10 mouse cellular contexts compared by ENCODE assay signal in genomic region chr6:52167176-52167575, GRCm38 (mm10). TPM values are rescaled to one million over a fixed set of nuclear protein-coding genes. Genes with fewer than 3 reads are reported as not detected.
DNase-seq lines count a peak whose midpoint lies in the region; ATAC-seq and TF ChIP-seq lines count a peak whose summit lies in the region.
"Had no signal": no experiment of that assay in that cellular context is flagged by ENCODE, and none has a peak within 500 bp of the region (broad histone marks: within the 10 kb centered on the region; RNA-seq: fewer than 3 reads in every experiment).

No protein-coding gene starts in this region.

- no peak for TF ChIP-seq EP300 in liver, postnatal 0 days (IDR thresholded peaks at IDR 0.05; ENCODE audit: low read depth)

- no peak for DNase-seq in kidney, adult 8-10 months
- no peak for DNase-seq in hindbrain, embryonic 11.5 days (ENCODE audit: low spot score)
- no peak for DNase-seq in liver, postnatal 0 days
- no peak for DNase-seq in left cerebral cortex, postnatal 25 days (ENCODE audit: low spot score in 2 of 2)
- no peak for DNase-seq in left cerebral cortex, postnatal 10 days (ENCODE audit: extremely low spot score in 1 of 2, low spot score in 2 of 2)
- no peak for DNase-seq in urinary bladder, postnatal 36 days (ENCODE audit: low spot score in 2 of 2)
- DNase-seq: cerebellum, postnatal 14 days; gastrocnemius, postnatal 10 days had no signal

- peaks cover 15% of the 10 kb centered on the region; the same call in 1 of the 2 replicates for H3K36me3 ChIP-seq in kidney, embryonic 14.5 days (ENCODE audit: control insufficient read depth, insufficient read depth, low read length)
- H3K36me3 ChIP-seq in hindbrain, embryonic 11.5 days (ENCODE audit: control insufficient read depth, insufficient read depth, low read length): no peaks in the 10 kb centered on the region
- H3K36me3 ChIP-seq in liver, postnatal 0 days (replicated peaks; ENCODE audit: insufficient read depth, low read length): no peaks in the 10 kb centered on the region

- peaks cover 88% of the 10 kb centered on the region for H3K4me1 ChIP-seq in kidney, embryonic 14.5 days (ENCODE audit: control insufficient read depth, insufficient read depth, low read length)
- peaks cover 27% of the 10 kb centered on the region for H3K4me1 ChIP-seq in brown adipose tissue, adult 24 weeks (ENCODE audit: control insufficient read depth, insufficient read depth, insufficient read length, low read length)
- peaks cover 5% of the 10 kb centered on the region; the same call in 1 of the 2 replicates for H3K4me1 ChIP-seq in hindbrain, embryonic 11.5 days (replicated peaks; ENCODE audit: control insufficient read depth, insufficient read depth, low read length)
- no peaks in the 10 kb centered on the region for H3K4me1 ChIP-seq in liver, postnatal 0 days (ENCODE audit: insufficient read depth)

- peak overlapping the region; percentile 90 for H3K27ac ChIP-seq in kidney, embryonic 14.5 days (ENCODE audit: low read depth, low read length)
- peak overlapping the region; percentile 43; the same call in 1 of the 2 replicates for H3K27ac ChIP-seq in brown adipose tissue, adult 24 weeks (replicated peaks; ENCODE audit: low read depth, low read length)
- H3K27ac ChIP-seq in hindbrain, embryonic 11.5 days (ENCODE audit: low read depth, low read length): peak overlapping the region; percentile 100
- H3K27ac ChIP-seq in liver, postnatal 0 days (ENCODE audit: low read depth): peak overlapping the region; percentile 3; the same call in 1 of the 2 replicates

- peak overlapping the region; percentile 19; the same call in 1 of the 2 replicates for H3K4me2 ChIP-seq in kidney, embryonic 14.5 days (replicated peaks; ENCODE audit: low read depth, low read length)
- H3K4me2 ChIP-seq in hindbrain, embryonic 11.5 days (replicated peaks; ENCODE audit: low read depth, low read length): peak overlapping the region; percentile 88
- no peak overlapping the region for H3K4me2 ChIP-seq in liver, postnatal 0 days (ENCODE audit: low read depth, low read length)

- no peak for ATAC-seq in kidney, embryonic 14.5 days (ENCODE audit: low FRiP score, low TSS enrichment)
- no peak for ATAC-seq in hindbrain, embryonic 11.5 days (ENCODE audit: low FRiP score)
- ATAC-seq in liver, postnatal 0 days: no peak

- peak overlapping the region; percentile 32; the same call in 1 of the 2 replicates for H3K9ac ChIP-seq in kidney, embryonic 14.5 days (ENCODE audit: low read depth, low read length)
- peak overlapping the region; percentile 98 for H3K9ac ChIP-seq in hindbrain, embryonic 11.5 days (ENCODE audit: low read depth, low read length)
- H3K9ac ChIP-seq in liver, postnatal 0 days (replicated peaks): no peak overlapping the region

- H3K4me3 ChIP-seq in kidney, embryonic 14.5 days (ENCODE audit: low read length): no peak overlapping the region
- peak overlapping the region; percentile 27; the same call in 1 of the 2 replicates for H3K4me3 ChIP-seq in brown adipose tissue, adult 24 weeks (ENCODE audit: insufficient read depth, low read depth, low read length)
- H3K4me3 ChIP-seq in hindbrain, embryonic 11.5 days (ENCODE audit: low read depth, low read length): peak overlapping the region; percentile 76
- H3K4me3 ChIP-seq in liver, postnatal 0 days (ENCODE audit: low read depth, low read length): no peak overlapping the region

- WGBS in kidney, embryonic 14.5 days: 41% methylated on average over 1 of the region's 1 CpGs
- WGBS in hindbrain, embryonic 11.5 days: 0% methylated on average over 1 of the region's 1 CpGs
- 44% methylated on average over 1 of the region's 1 CpGs for WGBS in liver, postnatal 0 days (ENCODE audit: insufficient replicate concordance)

- intact Hi-C loops in left cerebral cortex, postnatal 25 days (cut with DNase I): no loop called here
- intact Hi-C loops in left cerebral cortex, postnatal 10 days (cut with DNase I): loop anchor here (5.0 kb wide), 1 partner anchor 985 kb away; no protein-coding TSS in a partner anchor

- no peaks in the 10 kb centered on the region; the same call in 1 of the 2 replicates for H3K27me3 ChIP-seq in kidney, embryonic 14.5 days (ENCODE audit: control insufficient read depth, insufficient read depth, low read length)
- H3K27me3 ChIP-seq in hindbrain, embryonic 11.5 days (ENCODE audit: control insufficient read depth, insufficient read depth, low read length): peaks cover 34% of the 10 kb centered on the region
- peaks cover 96% of the 10 kb centered on the region for H3K27me3 ChIP-seq in liver, postnatal 0 days (ENCODE audit: insufficient read depth, low read length)

- H3K9me3 ChIP-seq in kidney, embryonic 14.5 days (ENCODE audit: control insufficient read depth, low read length): no peaks in the 10 kb centered on the region
- H3K9me3 ChIP-seq in hindbrain, embryonic 11.5 days (ENCODE audit: control insufficient read depth, low read length): no peaks in the 10 kb centered on the region
- no peaks in the 10 kb centered on the region for H3K9me3 ChIP-seq in liver, postnatal 0 days (ENCODE audit: low read length)

- TF ChIP-seq CTCF in liver, postnatal 0 days (IDR thresholded peaks at IDR 0.05; ENCODE audit: low read depth): no peak

RNA-seq across cellular contexts. Expression of gene Hoxa2, which starts 2.5 kb away (rescaled TPM):
- 4.7 and 5.5 TPM in 2 replicates for polyA plus RNA-seq in kidney, embryonic 14.5 days (2014; fragmentation: Nextera tagmentation; extraction: Ambion mirVana)
- 2.9 TPM in 1 of 2 replicates, not detected in the other for polyA plus RNA-seq in brown adipose tissue, adult 24 weeks (2012; ENCODE audit: insufficient read depth, insufficient read length, missing spikeins)
- 63.7 and 68.1 TPM in 2 replicates for polyA plus RNA-seq in hindbrain, embryonic 11.5 days (2014; fragmentation: Nextera tagmentation; extraction: Ambion mirVana)
- polyA plus RNA-seq in liver, postnatal 0 days (2015; fragmentation: Nextera tagmentation; extraction: Ambion mirVana): 0.39 and 0.63 TPM in 2 replicates
- not detected for total RNA-seq in left cerebral cortex, postnatal 25 days (2021)
- not detected for total RNA-seq in left cerebral cortex, postnatal 10 days (2021)

RNA-seq across cellular contexts. Expression of gene Hoxa1, which starts 9.1 kb away (rescaled TPM):
- polyA plus RNA-seq in kidney, embryonic 14.5 days (2014; fragmentation: Nextera tagmentation; extraction: Ambion mirVana): 0.64 and 1.0 TPM in 2 replicates
- polyA plus RNA-seq in brown adipose tissue, adult 24 weeks (2012; ENCODE audit: insufficient read depth, insufficient read length, missing spikeins): 0.50 and 0.99 TPM in 2 replicates
- polyA plus RNA-seq in hindbrain, embryonic 11.5 days (2014; fragmentation: Nextera tagmentation; extraction: Ambion mirVana): 4.0 and 4.1 TPM in 2 replicates
- polyA plus RNA-seq in liver, postnatal 0 days (2015; fragmentation: Nextera tagmentation; extraction: Ambion mirVana): 0.11 and 0.16 TPM in 2 replicates
- total RNA-seq in left cerebral cortex, postnatal 25 days (2021): not detected
- not detected for total RNA-seq in left cerebral cortex, postnatal 10 days (2021)

RNA-seq across cellular contexts. Expression of gene 5730596B20Rik, which starts 10.1 kb away (rescaled TPM):
- polyA plus RNA-seq in kidney, embryonic 14.5 days (2014; fragmentation: Nextera tagmentation; extraction: Ambion mirVana): 2.7 and 2.9 TPM in 2 replicates
- not detected in 2 replicates for polyA plus RNA-seq in brown adipose tissue, adult 24 weeks (2012; ENCODE audit: insufficient read depth, insufficient read length, missing spikeins)
- 4.9 and 5.4 TPM in 2 replicates for polyA plus RNA-seq in hindbrain, embryonic 11.5 days (2014; fragmentation: Nextera tagmentation; extraction: Ambion mirVana)
- polyA plus RNA-seq in liver, postnatal 0 days (2015; fragmentation: Nextera tagmentation; extraction: Ambion mirVana): not detected in 2 replicates
- not detected for total RNA-seq in left cerebral cortex, postnatal 25 days (2021)
- total RNA-seq in left cerebral cortex, postnatal 10 days (2021): not detected

RNA-seq across cellular contexts. Expression of gene Hoxa4, which starts 24.4 kb away (rescaled TPM):
- 3.1 and 3.6 TPM in 2 replicates for polyA plus RNA-seq in kidney, embryonic 14.5 days (2014; fragmentation: Nextera tagmentation; extraction: Ambion mirVana)
- polyA plus RNA-seq in brown adipose tissue, adult 24 weeks (2012; ENCODE audit: insufficient read depth, insufficient read length, missing spikeins): 14.0 and 26.4 TPM in 2 replicates
- 11.9 and 12.8 TPM in 2 replicates for polyA plus RNA-seq in hindbrain, embryonic 11.5 days (2014; fragmentation: Nextera tagmentation; extraction: Ambion mirVana)
- polyA plus RNA-seq in liver, postnatal 0 days (2015; fragmentation: Nextera tagmentation; extraction: Ambion mirVana): 0.13 and 0.30 TPM in 2 replicates
- total RNA-seq in left cerebral cortex, postnatal 25 days (2021): not detected
- total RNA-seq in left cerebral cortex, postnatal 10 days (2021): not detected

RNA-seq across cellular contexts. Expression of gene Hoxa5, which starts 37.2 kb away (rescaled TPM):
- 15.7 and 16.6 TPM in 2 replicates for polyA plus RNA-seq in kidney, embryonic 14.5 days (2014; fragmentation: Nextera tagmentation; extraction: Ambion mirVana)
- 35.9 and 39.4 TPM in 2 replicates for polyA plus RNA-seq in brown adipose tissue, adult 24 weeks (2012; ENCODE audit: insufficient read depth, insufficient read length, missing spikeins)
- polyA plus RNA-seq in hindbrain, embryonic 11.5 days (2014; fragmentation: Nextera tagmentation; extraction: Ambion mirVana): 23.8 and 39.3 TPM in 2 replicates
- polyA plus RNA-seq in liver, postnatal 0 days (2015; fragmentation: Nextera tagmentation; extraction: Ambion mirVana): 0.58 and 0.73 TPM in 2 replicates
- not detected for total RNA-seq in left cerebral cortex, postnatal 25 days (2021)
- total RNA-seq in left cerebral cortex, postnatal 10 days (2021): not detected

Comparison
In these comparisons a context has a peak if more than half of its experiments do, and no peak if none do; other contexts are left out.
1. H3K27ac ChIP-seq: peak in every context shown above with its lines; median percentile 100 in hindbrain, embryonic 11.5 days; 90 in kidney, embryonic 14.5 days; 43 in brown adipose tissue, adult 24 weeks; 3 in liver, postnatal 0 days.
2. H3K4me3 ChIP-seq: peak in brown adipose tissue, adult 24 weeks (single experiment) and hindbrain, embryonic 11.5 days (single experiment); none in kidney, embryonic 14.5 days (single experiment) and liver, postnatal 0 days (single experiment).